Mouse (Mus musculus) CH12.LX (cell line): ENCODE measurements around the gene Atrip.

Experiments used
- CTCF ChIP-seq, 2 experiments: IDR thresholded peaks in 1 of 2; conservative IDR thresholded peaks in 1 of 2; 2 replicates each; pipeline ENCODE4 v1.5.1; 2011 to 2012; ENCODE audit warnings: low read depth in 2 of 2, low read length in 2 of 2, improper control_type of control experiment in 1 of 2, inconsistent platforms in 1 of 2, mild to moderate bottlenecking in 1 of 2, moderate library complexity in 1 of 2
- ELF1 ChIP-seq: IDR thresholded peaks from 2 replicates; pipeline ENCODE4 v1.6.1; 2014; ENCODE audit warnings: low read depth, mild to moderate bottlenecking, inconsistent platforms, low read length, improper control_type of control experiment
- KAT2A ChIP-seq: IDR thresholded peaks from 2 replicates; pipeline ENCODE4 v1.6.1; 2012; ENCODE audit warnings: low read length, improper control_type of control experiment, inconsistent platforms; ENCODE audit not compliant: insufficient replicate concordance
- MAFK ChIP-seq: IDR thresholded peaks from 2 replicates; pipeline ENCODE4 v1.6.1; 2011; ENCODE audit warnings: low read length, improper control_type of control experiment; ENCODE audit not compliant: insufficient replicate concordance
- MAZ ChIP-seq: IDR thresholded peaks from 2 replicates; pipeline ENCODE4 v1.6.1; 2012; ENCODE audit warnings: low read depth, mild to moderate bottlenecking, inconsistent platforms, low read length, improper control_type of control experiment, moderate library complexity
- POLR2A ChIP-seq: IDR thresholded peaks from 2 replicates; pipeline ENCODE4 v1.6.1; 2011; ENCODE audit warnings: low read depth, mild to moderate bottlenecking, improper control_type of control experiment, low read length
- POLR2AphosphoS2 ChIP-seq: IDR thresholded peaks from 2 replicates; pipeline ENCODE4 v1.6.1; 2011; ENCODE audit warnings: low read depth, low read length, improper control_type of control experiment
- SIN3A ChIP-seq: IDR thresholded peaks from 2 replicates; pipeline ENCODE4 v1.6.1; 2012; ENCODE audit warnings: low read length, improper control_type of control experiment, inconsistent platforms
- ZC3H11A ChIP-seq: IDR thresholded peaks from 2 replicates; pipeline ENCODE4 v1.6.1; 2012; ENCODE audit warnings: low read depth, mild to moderate bottlenecking, inconsistent platforms, low read length, improper control_type of control experiment
- ZNF384 ChIP-seq: IDR thresholded peaks from 2 replicates; pipeline ENCODE4 v1.6.1; 2012; ENCODE audit warnings: low read depth, low read length, improper control_type of control experiment, inconsistent platforms

GRCm38 (mm10) chr9:109087987-109088386 lies 14.1 kb upstream of the Atrip start:
- TF ChIP-seq MAFK: no peak
- no peak for TF ChIP-seq MAZ
- TF ChIP-seq CTCF (conservative IDR thresholded peaks at IDR 0.05 in 1 of 2, IDR thresholded peaks at IDR 0.05 in 1 of 2; ENCODE audit: low read depth in 2 of 2, low read length in 2 of 2): peak in 1 of 2 experiments; percentile 45; a peak in 2 of 4 replicates
- TF ChIP-seq ZNF384: no peak
- TF ChIP-seq POLR2A: no peak
- TF ChIP-seq ELF1: no peak
- no peak for TF ChIP-seq ZC3H11A
- no peak for TF ChIP-seq SIN3A
- no peak for TF ChIP-seq KAT2A
- TF ChIP-seq POLR2AphosphoS2: no peak
